ENCODE assay signal across 8 mouse cellular contexts in genomic region chr9:53705992-53706696, GRCm38 (mm10). TPM values are rescaled to one million over a fixed set of nuclear protein-coding genes. Genes with fewer than 3 reads are reported as not detected.
A peak's percentile ranks its signal among the peaks of the same experiment; 100 is the strongest.
DNase-seq lines count a peak whose midpoint lies in the region; ATAC-seq and TF ChIP-seq lines count a peak whose summit lies in the region.

Gene Rab39, minus strand, starts transcription at chr9:53706232.

- TF ChIP-seq EP300 in ES-Bruce4 (IDR thresholded peaks at IDR 0.05; ENCODE audit: insufficient read depth, low read depth, low read length), result no peak; the same call in 1 of the 2 replicates

- no peaks in the 10 kb centered on the region for H3K36me3 ChIP-seq in ES-Bruce4 (ENCODE audit: control insufficient read depth, insufficient read depth, low read length, poor library complexity, severe bottlenecking)
- no peaks in the 10 kb centered on the region for H3K36me3 ChIP-seq in forebrain, embryonic 15.5 days
- no peaks in the 10 kb centered on the region for H3K36me3 ChIP-seq in neural tube, embryonic 15.5 days

- H3K9me3 ChIP-seq in ES-Bruce4 (replicated peaks; ENCODE audit: control insufficient read depth, insufficient read depth, low read length, poor library complexity, severe bottlenecking), result no peaks in the 10 kb centered on the region
- no peaks in the 10 kb centered on the region for H3K9me3 ChIP-seq in forebrain, embryonic 15.5 days
- no peaks in the 10 kb centered on the region for H3K9me3 ChIP-seq in neural tube, embryonic 15.5 days (replicated peaks)

- under 1% methylated on average over 49 of the region's 49 CpGs for WGBS in forebrain, embryonic 15.5 days
- WGBS in lung, adult 2 months, result 1% methylated on average over 49 of the region's 49 CpGs
- under 1% methylated on average over 48 of the region's 49 CpGs for WGBS in neural tube, embryonic 15.5 days

- DNase-seq in cerebellum, adult 11-12 months, result peak; percentile 25
- DNase-seq in heart, postnatal 25 days (ENCODE audit: low spot score), result peak; percentile 46
- peak; percentile 69 to 73 for DNase-seq in layer of hippocampus, adult 2 months (ENCODE audit: low spot score in 2 of 2)
- peak; percentile 25 for DNase-seq in lung, adult 2 months
- peak; percentile 88 for DNase-seq in testis, postnatal 10 days (ENCODE audit: low spot score)

- H3K4me3 ChIP-seq in ES-Bruce4 (ENCODE audit: low read depth, low read length), result peak within 1 kb of the TSS; percentile 95
- H3K4me3 ChIP-seq in forebrain, embryonic 15.5 days, result peak within 1 kb of the TSS; percentile 66
- H3K4me3 ChIP-seq in layer of hippocampus, adult 2 months, result peak within 1 kb of the TSS; percentile 84
- peak within 1 kb of the TSS; percentile 47 for H3K4me3 ChIP-seq in lung, adult 2 months (replicated peaks; ENCODE audit: extremely low read depth, low read depth, low read length)
- peak within 1 kb of the TSS; percentile 64 for H3K4me3 ChIP-seq in neural tube, embryonic 15.5 days (replicated peaks)

- TF ChIP-seq CTCF in ES-Bruce4 (IDR thresholded peaks at IDR 0.05; ENCODE audit: low read depth, low read length), result no peak
- TF ChIP-seq CTCF in layer of hippocampus, adult 2 months (conservative IDR thresholded peaks at IDR 0.05), result no peak
- no peak for TF ChIP-seq CTCF in lung, adult 2 months (IDR thresholded peaks at IDR 0.05; ENCODE audit: insufficient read depth, low read length)

- peak within 1 kb of the TSS; percentile 51 for H3K9ac ChIP-seq in ES-Bruce4 (ENCODE audit: low read depth, poor library complexity, severe bottlenecking)
- H3K9ac ChIP-seq in forebrain, embryonic 15.5 days (replicated peaks), result peak within 1 kb of the TSS; percentile 57
- peak within 1 kb of the TSS; percentile 57 for H3K9ac ChIP-seq in neural tube, embryonic 15.5 days (replicated peaks)

- H3K4me1 ChIP-seq in ES-Bruce4 (ENCODE audit: control insufficient read depth, insufficient read depth, low read length), result no peaks in the 10 kb centered on the region
- H3K4me1 ChIP-seq in forebrain, embryonic 15.5 days, result peaks cover 13% of the 10 kb centered on the region; the same call in 1 of the 2 replicates
- no peaks in the 10 kb centered on the region; the same call in 1 of the 2 replicates for H3K4me1 ChIP-seq in lung, adult 2 months (ENCODE audit: control insufficient read depth, insufficient read depth, low read length)
- peaks cover 8% of the 10 kb centered on the region for H3K4me1 ChIP-seq in neural tube, embryonic 15.5 days

- peak; percentile 96 for ATAC-seq in forebrain, embryonic 15.5 days (replicated peaks)
- ATAC-seq in neural tube, embryonic 15.5 days (ENCODE audit: low FRiP score), result peak; percentile 95

- TF ChIP-seq POLR2A in ES-Bruce4 (IDR thresholded peaks at IDR 0.05; ENCODE audit: insufficient read depth, low read length), result peak; percentile 39
- TF ChIP-seq POLR2A in lung, adult 2 months (IDR thresholded peaks at IDR 0.05; ENCODE audit: borderline replicate concordance, extremely low read depth, low read depth, low read length), result no peak

- H3K27ac ChIP-seq in ES-Bruce4 (ENCODE audit: insufficient read depth, low read length), result peak within 1 kb of the TSS; percentile 37
- peak within 1 kb of the TSS; percentile 8; the same call in 1 of the 2 replicates for H3K27ac ChIP-seq in forebrain, embryonic 15.5 days (replicated peaks)
- peak within 1 kb of the TSS; percentile 65; the same call in 1 of the 2 replicates for H3K27ac ChIP-seq in layer of hippocampus, adult 2 months
- H3K27ac ChIP-seq in neural tube, embryonic 15.5 days (replicated peaks), result peak within 1 kb of the TSS; percentile 75

- intact Hi-C loops in heart, postnatal 25 days (cut with DNase I), result no loop called here

- H3K27me3 ChIP-seq in ES-Bruce4 (ENCODE audit: control insufficient read depth, insufficient read depth, low read length, poor library complexity, severe bottlenecking), result no peaks in the 10 kb centered on the region
- H3K27me3 ChIP-seq in forebrain, embryonic 15.5 days, result no peaks in the 10 kb centered on the region
- H3K27me3 ChIP-seq in neural tube, embryonic 15.5 days (replicated peaks), result no peaks in the 10 kb centered on the region

- H3K4me2 ChIP-seq in forebrain, embryonic 15.5 days (replicated peaks), result peak within 1 kb of the TSS; percentile 80
- peak within 1 kb of the TSS; percentile 76 for H3K4me2 ChIP-seq in neural tube, embryonic 15.5 days

RNA-seq across cellular contexts. Expression of gene Rab39, which starts in this region (rescaled TPM):
- polyA plus RNA-seq in ES-Bruce4 (2011; ENCODE audit: insufficient read depth, insufficient read length, low read depth, missing spikeins), result 1.3 and 1.6 TPM in 2 replicates
- 3.7 and 4.2 TPM in 2 replicates for polyA plus RNA-seq in forebrain, embryonic 15.5 days (2015; fragmentation: Nextera tagmentation; extraction: Ambion mirVana)
- under 1 TPM; 0.08 to 0.25 TPM for total RNA-seq in heart, postnatal 25 days (2021)
- total RNA-seq in layer of hippocampus, adult 2 months (2021), result 1 to 10 TPM; 1.9 to 2.2 TPM
- polyA plus RNA-seq in lung, adult 2 months (2012; rRNA removed), result 0.21 and 0.24 TPM in 2 replicates
- 3.6 and 3.9 TPM in 2 replicates for polyA plus RNA-seq in neural tube, embryonic 15.5 days (2015; fragmentation: Nextera tagmentation; extraction: Ambion mirVana)

Comparison
In these comparisons a context has a peak if more than half of its experiments do, and no peak if none do; other contexts are left out.
1. Peak in every context shown above with its lines: DNase-seq, ATAC-seq, H3K4me3 ChIP-seq and H3K27ac ChIP-seq.
2. Peak in DNase-seq in heart, postnatal 25 days; RNA of the gene not detected or under 1 TPM.
3. Peak in DNase-seq and H3K4me3 ChIP-seq in lung, adult 2 months; RNA of the gene not detected or under 1 TPM.
4. H3K27ac ChIP-seq: peak in every context shown above with its lines; median percentile 75 in neural tube, embryonic 15.5 days; 65 in layer of hippocampus, adult 2 months; 37 in ES-Bruce4; 8 in forebrain, embryonic 15.5 days.
5. DNase-seq: peak in every context shown above with its lines; median percentile 88 in testis, postnatal 10 days; 71 in layer of hippocampus, adult 2 months; 46 in heart, postnatal 25 days; 25 in cerebellum, adult 11-12 months; 25 in lung, adult 2 months.